Mouse (Mus musculus): ENCODE measurements around the gene Igsf11. TPM values are rescaled to one million over a fixed set of nuclear protein-coding genes. Genes with fewer than 3 reads are reported as not detected.

The Igsf11 gene
- not detected in 2 replicates for polyA plus RNA-seq (2012; ENCODE audit: insufficient read depth, insufficient read length, low replicate concordance, missing spikeins)

GRCm38 (mm10) chr16:38892371-38892770, at the start of gene Igsf11:
Gene Igsf11 (plus strand): TSS chr16:38892671.
- Histone ChIP-seq H3K27ac (ENCODE audit: insufficient read depth, low read depth, low read length) (no peak within 1 kb of the TSS), H3K4me3 (ENCODE audit: insufficient read depth, low read depth, low read length) (no peak within 1 kb of the TSS)
- WGBS, result 91% methylated on average over 7 of the region's 7 CpGs

GRCm38 (mm10) chr16:38858120-38858749, 34.2 kb upstream of the Igsf11 start:
- peaks cover 5% of the 10 kb centered on the region; the same call in 1 of the 2 replicates for H3K4me1 ChIP-seq (ENCODE audit: control insufficient read depth, insufficient read depth, low read length)
- WGBS, result 15% methylated on average over 8 of the region's 8 CpGs
- H3K27ac ChIP-seq (ENCODE audit: insufficient read depth, low read depth, low read length), result no peak overlapping the region
- TF ChIP-seq POLR2A (IDR thresholded peaks at IDR 0.05; ENCODE audit: insufficient read depth, low read depth, low read length) (no peak), CTCF (IDR thresholded peaks at IDR 0.05; ENCODE audit: insufficient read depth, low read depth, low read length) (no peak)
- no peak overlapping the region for H3K4me3 ChIP-seq (ENCODE audit: insufficient read depth, low read depth, low read length)

More at GRCm38 (mm10) chr16:38892371-38892770, at the start of gene Igsf11:
- TF ChIP-seq POLR2A (IDR thresholded peaks at IDR 0.05; ENCODE audit: insufficient read depth, low read depth, low read length) (no peak), CTCF (IDR thresholded peaks at IDR 0.05; ENCODE audit: insufficient read depth, low read depth, low read length) (no peak)
- H3K4me1 ChIP-seq (ENCODE audit: control insufficient read depth, insufficient read depth, low read length), result peaks cover under 1% of the 10 kb centered on the region; the same call in 1 of the 2 replicates

GRCm38 (mm10) chr16:38860548-38860947, 31.9 kb upstream of the Igsf11 start:
- no peak overlapping the region for H3K27ac ChIP-seq (ENCODE audit: insufficient read depth, low read depth, low read length)
- no peak overlapping the region for H3K4me3 ChIP-seq (ENCODE audit: insufficient read depth, low read depth, low read length)
- no peak for TF ChIP-seq POLR2A (IDR thresholded peaks at IDR 0.05; ENCODE audit: insufficient read depth, low read depth, low read length)
- no peak for TF ChIP-seq CTCF (IDR thresholded peaks at IDR 0.05; ENCODE audit: insufficient read depth, low read depth, low read length)
- WGBS, result 17% methylated on average over 6 of the region's 6 CpGs
- H3K4me1 ChIP-seq (ENCODE audit: control insufficient read depth, insufficient read depth, low read length), result peaks cover 5% of the 10 kb centered on the region; the same call in 1 of the 2 replicates

GRCm38 (mm10) chr16:38864358-38864757, 28.1 kb upstream of the Igsf11 start:
- H3K4me3 ChIP-seq (ENCODE audit: insufficient read depth, low read depth, low read length), result no peak overlapping the region
- no peak overlapping the region for H3K27ac ChIP-seq (ENCODE audit: insufficient read depth, low read depth, low read length)
- H3K4me1 ChIP-seq (ENCODE audit: control insufficient read depth, insufficient read depth, low read length), result peaks cover 2% of the 10 kb centered on the region; the same call in 1 of the 2 replicates
- TF ChIP-seq POLR2A (IDR thresholded peaks at IDR 0.05; ENCODE audit: insufficient read depth, low read depth, low read length) (no peak), CTCF (IDR thresholded peaks at IDR 0.05; ENCODE audit: insufficient read depth, low read depth, low read length) (no peak)
- 89% methylated on average over 5 of the region's 5 CpGs for WGBS

- no peak overlapping the region for H3K4me3 ChIP-seq (ENCODE audit: insufficient read depth, low read depth, low read length)
- H3K27ac ChIP-seq (ENCODE audit: insufficient read depth, low read depth, low read length), result no peak overlapping the region
- no peak for TF ChIP-seq POLR2A (IDR thresholded peaks at IDR 0.05; ENCODE audit: insufficient read depth, low read depth, low read length)
- no peak for TF ChIP-seq CTCF (IDR thresholded peaks at IDR 0.05; ENCODE audit: insufficient read depth, low read depth, low read length)
- WGBS, result 86% methylated on average over 4 of the region's 4 CpGs
- H3K4me1 ChIP-seq (ENCODE audit: control insufficient read depth, insufficient read depth, low read length), result no peaks in the 10 kb centered on the region
Observed at GRCm38 (mm10) chr16:38873231-38873630, 19.2 kb upstream of the Igsf11 start.

- no peak overlapping the region for H3K27ac ChIP-seq (ENCODE audit: insufficient read depth, low read depth, low read length)
- WGBS, result 32% methylated on average over 4 of the region's 4 CpGs
- H3K4me3 ChIP-seq (ENCODE audit: insufficient read depth, low read depth, low read length), result no peak overlapping the region
- no peaks in the 10 kb centered on the region for H3K4me1 ChIP-seq (ENCODE audit: control insufficient read depth, insufficient read depth, low read length)
- TF ChIP-seq CTCF (IDR thresholded peaks at IDR 0.05; ENCODE audit: insufficient read depth, low read depth, low read length), result no peak
- no peak for TF ChIP-seq POLR2A (IDR thresholded peaks at IDR 0.05; ENCODE audit: insufficient read depth, low read depth, low read length)
Observed at GRCm38 (mm10) chr16:38874481-38874880, 18.0 kb upstream of the Igsf11 start.

GRCm38 (mm10) chr16:38898816-38899425, 6.5 kb downstream of the Igsf11 start:
- no peak overlapping the region for H3K4me3 ChIP-seq (ENCODE audit: insufficient read depth, low read depth, low read length)
- 74% methylated on average over 8 of the region's 8 CpGs for WGBS
- H3K4me1 ChIP-seq (ENCODE audit: control insufficient read depth, insufficient read depth, low read length), result peaks cover 3% of the 10 kb centered on the region; the same call in 1 of the 2 replicates
- H3K27ac ChIP-seq (ENCODE audit: insufficient read depth, low read depth, low read length), result no peak overlapping the region
- TF ChIP-seq POLR2A (IDR thresholded peaks at IDR 0.05; ENCODE audit: insufficient read depth, low read depth, low read length) (no peak), CTCF (IDR thresholded peaks at IDR 0.05; ENCODE audit: insufficient read depth, low read depth, low read length) (no peak)

GRCm38 (mm10) chr16:38900024-38900423, 7.6 kb downstream of the Igsf11 start:
- TF ChIP-seq POLR2A (IDR thresholded peaks at IDR 0.05; ENCODE audit: insufficient read depth, low read depth, low read length), result no peak
- TF ChIP-seq CTCF (IDR thresholded peaks at IDR 0.05; ENCODE audit: insufficient read depth, low read depth, low read length), result no peak
- peaks cover 6% of the 10 kb centered on the region; the same call in 1 of the 2 replicates for H3K4me1 ChIP-seq (ENCODE audit: control insufficient read depth, insufficient read depth, low read length)
- no peak overlapping the region for H3K4me3 ChIP-seq (ENCODE audit: insufficient read depth, low read depth, low read length)
- 96% methylated on average over 1 of the region's 1 CpGs for WGBS
- H3K27ac ChIP-seq (ENCODE audit: insufficient read depth, low read depth, low read length), result no peak overlapping the region

- Histone ChIP-seq H3K4me3 (ENCODE audit: insufficient read depth, low read depth, low read length) (peak overlapping the region; percentile 71), H3K4me1 (ENCODE audit: control insufficient read depth, insufficient read depth, low read length) (peaks cover 15% of the 10 kb centered on the region), H3K27ac (ENCODE audit: insufficient read depth, low read depth, low read length) (peak overlapping the region; percentile 97)
- peak; percentile 49; the same call in 1 of the 2 replicates for TF ChIP-seq POLR2A (IDR thresholded peaks at IDR 0.05; ENCODE audit: insufficient read depth, low read depth, low read length)
- peak; percentile 95 for TF ChIP-seq CTCF (IDR thresholded peaks at IDR 0.05; ENCODE audit: insufficient read depth, low read depth, low read length)
- WGBS, result 0% methylated on average over 64 of the region's 71 CpGs
Observed at GRCm38 (mm10) chr16:38902111-38902778, 9.8 kb downstream of the Igsf11 start.

Measured in olfactory bulb, adult 2 months (tissue).